Mouse (Mus musculus) kidney, embryonic 15.5 days (tissue): ENCODE results near the gene Ntrk2. TPM values are rescaled to one million over a fixed set of nuclear protein-coding genes. Genes with fewer than 3 reads are reported as not detected.

Experiments used
- ATAC-seq: fragments of 200-750 bp; cut with Nextera tagmentation; replicated peaks from 2 replicates; pipeline ENCODE4 v1.8.0; 2017; ENCODE audit warnings: moderate TSS enrichment; ENCODE audit not compliant: low FRiP score
- H3K27ac ChIP-seq: fragments of 300-500 bp; sonication (generic); 2 replicates; pipeline ENCODE4 v1.5.1; 2015; ENCODE audit warnings: mild to moderate bottlenecking, inconsistent platforms
- H3K27me3 ChIP-seq: fragments of 300-500 bp; sonication (generic); 2 replicates; pipeline ENCODE4 v1.6.1; 2015; ENCODE audit warnings: inconsistent platforms
- H3K36me3 ChIP-seq: fragments of 300-500 bp; sonication (generic); 2 replicates; pipeline ENCODE4 v1.6.1; 2015; ENCODE audit warnings: inconsistent platforms
- H3K4me1 ChIP-seq: fragments of 300-500 bp; sonication (generic); 2 replicates; pipeline ENCODE4 v1.6.1; 2015; ENCODE audit warnings: inconsistent platforms
- H3K4me2 ChIP-seq: fragments of 300-500 bp; sonication (generic); 2 replicates; pipeline ENCODE4 v1.6.1; 2015; ENCODE audit warnings: moderate library complexity, mild to moderate bottlenecking, inconsistent platforms
- H3K4me3 ChIP-seq: fragments of 300-500 bp; sonication (generic); replicated peaks from 2 replicates; pipeline ENCODE4 v1.5.1; 2015; ENCODE audit warnings: mild to moderate bottlenecking, inconsistent platforms
- H3K9ac ChIP-seq: fragments of 300-500 bp; sonication (generic); 2 replicates; pipeline ENCODE4 v1.6.1; 2015; ENCODE audit warnings: mild to moderate bottlenecking, inconsistent platforms
- H3K9me3 ChIP-seq: fragments of 300-500 bp; sonication (generic); replicated peaks from 2 replicates; pipeline ENCODE4 v1.6.1; 2016; ENCODE audit warnings: inconsistent platforms
- WGBS: fragments of 180-500 bp; shearing (Covaris S2); methylation state at CpG from one replicate; pipeline ENCODE4 v1.1.7; 2015; ENCODE audit warnings: mixed read lengths; 5-methylcytosine and 5-hydroxymethylcytosine counted together
- polyA plus RNA-seq: library from polyadenylated mRNA; unstranded; fragments of >200 nt; fragmentation: Nextera tagmentation; extraction: Ambion mirVana; gene quantifications from 2 replicates; pipeline ENCODE4 v1.2.1, GENCODE M21; 2015

Ntrk2 gene
- polyA plus RNA-seq, 1 experiment from 2014 or later: 8.6 TPM

DNA sequence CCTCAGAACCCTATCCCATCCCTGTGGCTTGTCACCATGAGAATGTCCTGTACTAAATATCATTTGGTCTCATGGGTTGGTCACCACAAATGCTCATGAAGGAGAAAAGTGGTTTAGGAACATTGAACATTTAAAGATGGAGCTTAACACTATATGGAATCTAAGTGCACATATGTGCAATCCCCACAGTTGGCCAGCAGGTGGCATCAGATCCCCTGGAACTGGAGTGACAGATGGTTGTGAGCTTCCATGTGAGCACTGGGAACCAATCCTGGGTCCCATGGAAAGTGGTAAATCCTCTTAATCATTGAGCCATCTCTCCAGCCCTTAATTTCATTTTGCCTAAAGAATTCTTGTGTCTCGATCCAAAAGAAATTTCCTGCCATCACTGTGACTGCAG, 308.3 kb downstream of the Ntrk2 start:
- 100% methylated on average over 1 of the region's 1 CpGs for WGBS
- no peaks in the 10 kb centered on the region for H3K27me3 ChIP-seq
- H3K4me3 ChIP-seq: no peak overlapping the region
- H3K9me3 ChIP-seq: no peaks in the 10 kb centered on the region; the same call in 1 of the 2 replicates
- H3K36me3 ChIP-seq: no peaks in the 10 kb centered on the region
- no peak overlapping the region for H3K4me2 ChIP-seq
- H3K4me1 ChIP-seq: 0 out of 2 replicates have a peak, but pooled peaks cover 4% of the 10 kb centered on the region
- no peak overlapping the region for H3K27ac ChIP-seq
- no peak overlapping the region for H3K9ac ChIP-seq
- ATAC-seq: no peak

DNA sequence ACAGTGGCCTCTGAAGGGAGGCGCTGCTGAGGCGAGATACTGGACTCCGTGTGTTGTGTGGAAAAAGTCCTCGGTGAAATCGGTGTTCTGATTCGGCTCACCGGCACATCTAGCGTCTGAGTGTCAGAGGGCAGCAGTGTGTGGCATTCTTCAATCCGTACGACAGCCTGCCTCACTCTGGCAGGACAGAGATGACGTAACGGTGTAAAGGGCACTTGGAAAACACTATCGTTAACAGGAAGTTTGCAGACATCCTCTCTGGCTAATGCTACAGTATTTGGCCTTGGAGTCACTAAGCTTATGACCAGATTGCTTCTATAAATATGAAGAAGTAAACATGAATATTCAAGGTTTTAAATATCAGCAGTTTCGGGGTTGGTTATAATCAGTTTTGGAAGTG, 309.2 kb downstream of the Ntrk2 start:
- Histone ChIP-seq H3K36me3 (no peaks in the 10 kb centered on the region), H3K4me2 (no peak overlapping the region), H3K27me3 (no peaks in the 10 kb centered on the region), H3K4me3 (no peak overlapping the region), H3K27ac (no peak overlapping the region), H3K4me1 (0 out of 2 replicates have a peak, but pooled peaks cover 6% of the 10 kb centered on the region), H3K9ac (no peak overlapping the region), H3K9me3 (no peaks in the 10 kb centered on the region; the same call in 1 of the 2 replicates)
- ATAC-seq: no peak
- WGBS: 93% methylated on average over 14 of the region's 14 CpGs

DNA sequence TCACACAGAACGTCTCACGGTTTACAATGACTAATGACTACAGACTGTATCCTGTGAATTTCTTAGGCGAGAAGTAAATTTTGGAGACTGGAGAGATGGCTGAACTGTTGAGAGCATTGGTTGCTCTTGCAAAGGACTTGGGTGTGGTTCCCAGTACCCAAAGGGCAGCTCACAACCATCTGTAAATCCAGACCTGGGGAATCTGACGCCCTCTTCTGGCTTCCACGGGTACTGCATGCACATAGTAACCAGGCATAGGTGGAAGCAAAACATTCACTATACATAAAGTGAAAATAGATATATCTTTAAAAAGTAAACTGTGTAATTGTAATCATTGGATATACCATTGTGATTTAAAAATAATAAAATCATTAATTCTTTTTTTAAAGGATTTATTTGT, 310.9 kb downstream of the Ntrk2 start:
- 94% methylated on average over 5 of the region's 5 CpGs for WGBS
- H3K27me3 ChIP-seq: no peaks in the 10 kb centered on the region
- no peak overlapping the region for H3K4me3 ChIP-seq
- H3K27ac ChIP-seq: no peak overlapping the region
- no peaks in the 10 kb centered on the region for H3K36me3 ChIP-seq
- no peak overlapping the region for H3K4me2 ChIP-seq
- H3K9me3 ChIP-seq: no peaks in the 10 kb centered on the region; the same call in 1 of the 2 replicates
- ATAC-seq: no peak
- no peak overlapping the region for H3K9ac ChIP-seq
- 0 out of 2 replicates have a peak, but pooled peaks cover 6% of the 10 kb centered on the region for H3K4me1 ChIP-seq

- H3K9me3 ChIP-seq: no peaks in the 10 kb centered on the region; the same call in 1 of the 2 replicates
- ATAC-seq: no peak
- WGBS: 68% methylated on average over 10 of the region's 10 CpGs
- no peaks in the 10 kb centered on the region for H3K36me3 ChIP-seq
- H3K4me3 ChIP-seq: no peak overlapping the region
- H3K9ac ChIP-seq: no peak overlapping the region
- no peak overlapping the region for H3K4me2 ChIP-seq
- H3K27me3 ChIP-seq: no peaks in the 10 kb centered on the region
- H3K27ac ChIP-seq: no peak overlapping the region
- H3K4me1 ChIP-seq: 0 out of 2 replicates have a peak, but pooled peaks cover 6% of the 10 kb centered on the region
Observed at GRCm38 (mm10) chr13:59119596-59120394, 313.4 kb downstream of the Ntrk2 start.

- H3K4me3 ChIP-seq: no peak overlapping the region
Observed at GRCm38 (mm10) chr13:59143141-59143744, 336.9 kb downstream of the Ntrk2 start.

DNA sequence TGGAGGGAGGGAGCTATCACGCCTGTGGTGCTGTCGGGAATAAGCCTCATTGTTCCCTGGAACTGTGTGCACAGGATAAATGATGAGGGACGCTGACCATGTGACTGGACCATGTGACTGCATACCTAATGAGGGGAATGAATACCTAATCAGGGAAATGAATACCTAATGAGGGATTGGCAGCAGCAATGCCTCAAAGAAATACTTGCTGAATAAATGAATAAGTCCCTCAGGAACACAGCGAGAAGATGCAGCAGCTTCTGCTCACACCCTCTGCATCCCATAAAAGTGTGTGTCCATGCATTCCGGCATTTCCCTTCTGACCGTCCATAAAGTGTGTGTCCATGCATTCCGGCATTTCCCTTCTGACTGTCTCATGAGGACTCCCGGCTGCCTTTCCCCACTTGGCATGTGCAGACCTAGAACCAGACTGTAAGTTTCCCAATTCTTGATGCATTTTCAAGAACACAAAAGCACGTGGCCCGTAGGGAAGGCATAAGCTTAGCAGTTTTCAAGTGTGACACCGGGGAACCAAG, 338.0 kb downstream of the Ntrk2 start:
- H3K9me3 ChIP-seq: no peaks in the 10 kb centered on the region
- H3K4me2 ChIP-seq: no peak overlapping the region
- no peaks in the 10 kb centered on the region for H3K4me1 ChIP-seq
- 73% methylated on average over 11 of the region's 11 CpGs for WGBS
- no peaks in the 10 kb centered on the region for H3K36me3 ChIP-seq
- no peak overlapping the region for H3K27ac ChIP-seq
- no peak for ATAC-seq
- H3K4me3 ChIP-seq: no peak overlapping the region
- H3K27me3 ChIP-seq: no peaks in the 10 kb centered on the region
- H3K9ac ChIP-seq: no peak overlapping the region

More at GRCm38 (mm10) chr13:59143141-59143744, 336.9 kb downstream of the Ntrk2 start:
- Histone ChIP-seq H3K9ac (no peak overlapping the region), H3K4me2 (no peak overlapping the region), H3K27ac (no peak overlapping the region), H3K36me3 (no peaks in the 10 kb centered on the region), H3K27me3 (no peaks in the 10 kb centered on the region), H3K9me3 (no peaks in the 10 kb centered on the region), H3K4me1 (no peaks in the 10 kb centered on the region)
- no peak for ATAC-seq
- WGBS: 65% methylated on average over 7 of the region's 7 CpGs

DNA sequence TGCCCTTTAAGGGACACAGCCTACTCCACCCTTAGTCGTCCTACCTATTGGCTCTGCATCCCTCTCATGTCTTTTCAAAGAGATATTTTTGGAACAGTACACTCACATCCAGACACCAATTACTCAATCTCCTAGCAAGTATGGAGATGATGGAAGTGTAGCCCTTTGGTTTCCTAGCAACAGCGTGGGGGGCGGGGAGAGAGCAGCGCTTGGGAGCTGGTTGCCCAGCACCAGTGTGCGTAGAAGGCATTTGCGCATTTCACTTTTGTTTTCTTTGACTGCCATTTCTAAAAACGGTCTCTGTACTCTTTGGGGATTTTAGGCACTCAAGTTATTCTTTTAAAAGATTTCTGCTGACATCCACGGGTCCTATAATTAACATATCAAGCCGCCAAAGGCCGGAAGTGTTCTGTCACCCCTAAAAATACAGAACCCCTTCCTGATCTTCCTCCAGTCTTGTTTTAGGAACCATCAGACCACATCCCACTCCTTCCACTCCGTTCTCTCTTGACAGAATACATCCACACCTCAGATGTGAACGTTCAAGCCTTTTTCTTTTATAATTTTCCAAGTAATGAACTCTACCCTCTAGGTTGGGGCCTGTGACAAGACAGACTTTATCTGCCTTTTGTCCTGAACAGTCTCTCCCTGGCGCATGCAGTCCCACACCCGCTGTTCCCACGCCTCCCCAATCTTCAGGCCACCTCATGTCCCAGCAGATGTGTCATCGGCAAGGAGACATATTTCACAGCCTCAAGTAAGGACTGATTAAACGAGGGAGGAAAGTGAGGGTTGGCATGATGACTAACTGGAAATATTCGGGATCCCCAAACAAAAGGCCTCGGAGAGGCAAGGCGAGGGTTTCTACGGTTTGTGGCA, 339.5 kb downstream of the Ntrk2 start:
- Histone ChIP-seq H3K4me2 (no peak overlapping the region), H3K9ac (no peak overlapping the region), H3K9me3 (no peaks in the 10 kb centered on the region), H3K27me3 (no peaks in the 10 kb centered on the region), H3K4me1 (no peaks in the 10 kb centered on the region), H3K36me3 (no peaks in the 10 kb centered on the region), H3K4me3 (no peak overlapping the region), H3K27ac (no peak overlapping the region)
- ATAC-seq: no peak
- WGBS: 65% methylated on average over 21 of the region's 21 CpGs

DNA sequence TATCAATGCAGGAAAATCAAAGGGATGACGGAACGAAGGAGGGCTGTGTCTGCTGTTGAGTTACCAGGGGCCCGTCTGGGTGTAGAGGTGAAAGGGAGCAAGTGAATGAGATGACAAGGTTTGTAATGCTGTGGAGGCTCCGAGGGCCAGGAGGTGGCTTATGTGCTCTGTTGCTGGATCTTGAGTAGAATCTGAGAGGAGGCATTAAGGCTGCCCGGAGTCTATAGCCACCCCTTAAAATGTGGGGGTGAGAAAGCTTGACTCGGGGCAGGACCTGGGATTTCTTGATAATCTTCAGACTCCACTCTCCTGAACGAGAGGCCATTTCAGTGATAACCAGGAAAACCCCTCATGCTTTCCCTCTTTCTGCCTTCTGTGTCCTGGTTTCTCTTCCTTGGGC, 340.2 kb downstream of the Ntrk2 start:
- Histone ChIP-seq H3K9me3 (no peaks in the 10 kb centered on the region), H3K27ac (no peak overlapping the region), H3K4me3 (no peak overlapping the region), H3K27me3 (no peaks in the 10 kb centered on the region), H3K4me2 (no peak overlapping the region), H3K9ac (no peak overlapping the region), H3K36me3 (no peaks in the 10 kb centered on the region), H3K4me1 (no peaks in the 10 kb centered on the region)
- WGBS: 87% methylated on average over 7 of the region's 7 CpGs
- no peak for ATAC-seq

GRCm38 (mm10) chr13:59147976-59148375, 341.6 kb downstream of the Ntrk2 start:
- WGBS: 65% methylated on average over 4 of the region's 4 CpGs
- H3K27ac ChIP-seq: no peak overlapping the region
- no peak for ATAC-seq
- no peaks in the 10 kb centered on the region for H3K9me3 ChIP-seq
- H3K4me2 ChIP-seq: no peak overlapping the region
- H3K4me1 ChIP-seq: no peaks in the 10 kb centered on the region
- no peaks in the 10 kb centered on the region for H3K27me3 ChIP-seq
- no peak overlapping the region for H3K4me3 ChIP-seq
- no peak overlapping the region for H3K9ac ChIP-seq
- no peaks in the 10 kb centered on the region for H3K36me3 ChIP-seq

DNA sequence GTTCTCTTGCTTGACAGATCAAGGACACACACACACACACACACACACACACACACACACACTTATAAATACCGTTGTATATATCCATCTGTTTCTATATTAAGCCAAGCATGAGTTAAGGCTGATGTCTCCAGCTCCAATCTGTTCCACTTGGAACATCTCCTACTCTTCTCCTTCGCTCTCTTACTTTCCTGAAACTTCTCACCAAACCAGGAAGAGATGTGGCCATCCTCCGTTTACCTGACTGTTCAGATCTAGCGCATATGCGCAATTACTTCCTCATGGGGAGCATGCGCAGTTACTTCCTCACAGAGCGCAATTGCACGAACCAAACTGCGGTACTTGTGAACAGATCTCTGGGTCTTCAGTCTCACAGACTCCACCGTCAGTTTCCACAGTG, 342.4 kb downstream of the Ntrk2 start:
- Histone ChIP-seq H3K27ac (no peak overlapping the region), H3K4me1 (no peaks in the 10 kb centered on the region), H3K9me3 (no peaks in the 10 kb centered on the region), H3K4me3 (no peak overlapping the region), H3K9ac (no peak overlapping the region), H3K27me3 (no peaks in the 10 kb centered on the region), H3K36me3 (no peaks in the 10 kb centered on the region), H3K4me2 (no peak overlapping the region)
- no peak for ATAC-seq
- WGBS: 85% methylated on average over 10 of the region's 10 CpGs

DNA sequence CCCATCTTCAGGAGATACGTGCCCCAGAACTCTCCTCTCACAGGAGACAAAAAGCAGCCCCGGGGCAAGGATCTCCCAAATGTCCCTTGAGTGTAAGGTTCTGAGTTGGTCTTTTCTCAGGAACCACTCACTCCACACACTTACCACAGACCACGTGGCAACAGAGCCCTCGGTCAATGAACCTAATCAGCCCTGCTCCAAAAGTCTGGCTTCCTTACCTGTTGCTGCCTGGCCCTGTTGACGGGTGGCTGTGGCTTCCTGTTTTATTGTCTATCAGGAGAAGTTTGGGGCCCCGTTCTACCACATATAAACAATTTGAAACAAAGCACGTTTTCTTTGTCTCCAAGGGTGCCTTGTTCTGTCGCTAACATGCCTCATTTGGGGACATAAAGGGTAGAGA, 357.6 kb downstream of the Ntrk2 start:
- no peaks in the 10 kb centered on the region for H3K4me1 ChIP-seq
- H3K27ac ChIP-seq: no peak overlapping the region
- H3K36me3 ChIP-seq: no peaks in the 10 kb centered on the region
- no peak overlapping the region for H3K4me3 ChIP-seq
- H3K4me2 ChIP-seq: no peak overlapping the region
- H3K9ac ChIP-seq: no peak overlapping the region
- ATAC-seq: no peak
- WGBS: 75% methylated on average over 8 of the region's 8 CpGs
- H3K27me3 ChIP-seq: no peaks in the 10 kb centered on the region
- no peaks in the 10 kb centered on the region; the same call in 1 of the 2 replicates for H3K9me3 ChIP-seq
